Comparison of ENCODE assay signal across 8 mouse cellular contexts in the genomic region with DNA sequence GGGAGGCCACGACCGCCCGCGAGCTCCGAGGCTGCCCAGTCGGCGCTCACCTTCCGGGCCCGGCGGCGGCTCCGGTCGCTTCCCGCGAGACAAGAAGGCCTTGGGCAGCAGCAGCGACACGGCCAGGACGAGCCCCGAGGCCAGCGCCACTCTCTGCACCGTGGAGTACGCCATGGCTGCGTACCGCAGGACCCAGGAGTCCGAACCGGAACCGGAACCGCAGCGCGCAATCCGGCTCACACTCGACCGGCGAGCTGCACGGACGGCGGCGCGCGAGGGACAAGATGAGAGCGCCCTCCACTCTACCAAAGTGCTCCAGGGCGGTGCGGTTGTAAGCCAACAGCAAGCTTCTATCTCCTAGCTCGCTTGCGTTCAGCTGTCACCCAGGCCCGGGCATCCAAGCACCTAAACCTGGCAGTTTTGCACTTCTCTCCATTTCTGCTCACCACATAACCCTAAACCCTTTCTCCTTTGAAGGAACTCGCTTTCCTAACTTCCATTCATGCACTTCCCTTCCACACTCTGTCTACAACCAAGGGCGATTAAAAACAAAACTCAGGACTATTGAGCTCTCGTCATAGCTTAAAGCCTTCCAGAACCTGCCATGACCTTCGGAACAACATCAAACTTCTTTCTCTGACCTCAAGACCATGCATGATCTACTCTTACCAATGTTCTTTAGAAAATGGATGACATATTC. TPM values are rescaled to one million over a fixed set of nuclear protein-coding genes. Genes with fewer than 3 reads are reported as not detected.
DNase-seq lines count a peak whose midpoint lies in the region; ATAC-seq and TF ChIP-seq lines count a peak whose summit lies in the region.

A gene (minus strand): TSS at position 219 of the 700 bp plus-strand sequence.

- 3% methylated on average over 50 of the region's 50 CpGs for WGBS in cerebellum, adult 2 months
- WGBS in forebrain, postnatal 0 days = 4% methylated on average over 50 of the region's 50 CpGs
- 4% methylated on average over 50 of the region's 50 CpGs for WGBS in liver, embryonic 14.5 days (ENCODE audit: insufficient replicate concordance)

- peak within 1 kb of the TSS; percentile 63 for H3K4me3 ChIP-seq in cerebellum, adult 2 months (replicated peaks; ENCODE audit: insufficient read depth, low read depth, low read length)
- H3K4me3 ChIP-seq in forebrain, postnatal 0 days (ENCODE audit: low read depth, low read length) = peak within 1 kb of the TSS; percentile 78
- H3K4me3 ChIP-seq in liver, embryonic 14.5 days (ENCODE audit: insufficient read depth in 1 of 2, low read depth in 2 of 2, low read length in 2 of 2) = peak within 1 kb of the TSS; percentile 32 to 42

- TF ChIP-seq CTCF in cerebellum, adult 2 months (IDR thresholded peaks at IDR 0.05; ENCODE audit: borderline replicate concordance, insufficient read depth, low read depth, low read length) = no peak
- TF ChIP-seq CTCF in forebrain, postnatal 0 days (IDR thresholded peaks at IDR 0.05; ENCODE audit: low read depth) = no peak
- no peak for TF ChIP-seq CTCF in liver, embryonic 14.5 days (IDR thresholded peaks at IDR 0.05; ENCODE audit: low read depth)

- peak; percentile 66 for DNase-seq in ZHBTc4 (ENCODE audit: low read depth, low spot score)
- DNase-seq in cerebellum, adult 2 months = peak; percentile 94
- DNase-seq in forebrain, postnatal 0 days = peak; percentile 88
- DNase-seq in heart, postnatal 36 days = peak; percentile 4 to 11
- DNase-seq in layer of hippocampus, adult 18-20 months (ENCODE audit: low spot score in 2 of 2) = peak; percentile 89 to 94
- no peak for DNase-seq in liver, embryonic 14.5 days (ENCODE audit: low read depth in 3 of 3, low spot score in 3 of 3)
- DNase-seq in ovary, postnatal 36 days (ENCODE audit: low spot score) = peak; percentile 13
- no peak for DNase-seq in c-Kit-positive CD71-positive TER-119-positive erythroid progenitor cells, embryonic 14.5 days (ENCODE audit: low spot score)

- H3K27ac ChIP-seq in cerebellum, adult 2 months (ENCODE audit: insufficient read depth, low read length) = peak within 1 kb of the TSS; percentile 44
- peak within 1 kb of the TSS; percentile 62 for H3K27ac ChIP-seq in forebrain, postnatal 0 days (ENCODE audit: low read depth, low read length)
- H3K27ac ChIP-seq in liver, embryonic 14.5 days = no peak within 1 kb of the TSS

- H3K4me2 ChIP-seq in forebrain, postnatal 0 days (ENCODE audit: low read depth) = peak within 1 kb of the TSS; percentile 60
- H3K4me2 ChIP-seq in liver, embryonic 14.5 days (ENCODE audit: low read depth) = peak within 1 kb of the TSS; percentile 48

- H3K9ac ChIP-seq in forebrain, postnatal 0 days = peak within 1 kb of the TSS; percentile 81
- H3K9ac ChIP-seq in liver, embryonic 14.5 days (replicated peaks) = no peak within 1 kb of the TSS

- H3K9me3 ChIP-seq in forebrain, postnatal 0 days (ENCODE audit: low read length) = no peaks in the 10 kb centered on the region
- H3K9me3 ChIP-seq in liver, embryonic 14.5 days (ENCODE audit: control insufficient read depth, low read length) = no peaks in the 10 kb centered on the region

- intact Hi-C loops in heart, postnatal 36 days (cut with DNase I) = no loop called here

- ATAC-seq in forebrain, postnatal 0 days = peak; percentile 98
- ATAC-seq in liver, embryonic 14.5 days (ENCODE audit: insufficient read depth) = peak; percentile 37; the same call in 1 of the 2 replicates

- H3K27me3 ChIP-seq in cerebellum, adult 2 months (ENCODE audit: control insufficient read depth, insufficient read depth, low read length) = no peaks in the 10 kb centered on the region
- 0 out of 2 replicates have a peak, but pooled peaks cover 6% of the 10 kb centered on the region for H3K27me3 ChIP-seq in forebrain, postnatal 0 days (ENCODE audit: insufficient read depth, low read length)
- H3K27me3 ChIP-seq in liver, embryonic 14.5 days (ENCODE audit: control insufficient read depth, insufficient read depth, low read length) = peaks cover 21% of the 10 kb centered on the region

- TF ChIP-seq EP300 in liver, embryonic 14.5 days (IDR thresholded peaks at IDR 0.05; ENCODE audit: low read depth) = no peak

- peak; percentile 80 for TF ChIP-seq POLR2A in cerebellum, adult 2 months (IDR thresholded peaks at IDR 0.05; ENCODE audit: borderline replicate concordance, insufficient read depth, low read length)

- no peaks in the 10 kb centered on the region; the same call in 1 of the 2 replicates for H3K4me1 ChIP-seq in cerebellum, adult 2 months (ENCODE audit: control insufficient read depth, insufficient read depth, low read length)
- H3K4me1 ChIP-seq in forebrain, postnatal 0 days (ENCODE audit: insufficient read depth) = peaks cover 11% of the 10 kb centered on the region
- no peaks in the 10 kb centered on the region; a peak in 2 of 4 replicates for H3K4me1 ChIP-seq in liver, embryonic 14.5 days (replicated peaks; ENCODE audit: control insufficient read depth in 2 of 2, insufficient read depth in 2 of 2, low read length in 1 of 2)

- H3K36me3 ChIP-seq in forebrain, postnatal 0 days (ENCODE audit: insufficient read depth) = no peaks in the 10 kb centered on the region
- H3K36me3 ChIP-seq in liver, embryonic 14.5 days (replicated peaks; ENCODE audit: control insufficient read depth, insufficient read depth, low read depth) = no peaks in the 10 kb centered on the region

RNA-seq across cellular contexts. Expression of the gene that starts here (rescaled TPM):
- 61.6 and 66.0 TPM in 2 replicates for polyA plus RNA-seq in cerebellum, adult 2 months (2012; rRNA removed)
- total RNA-seq in forebrain, postnatal 0 days (2014; rRNA removed) = 42.2 and 61.0 TPM in 2 replicates
- 26.7 and 32.4 TPM in 2 replicates for polyA plus RNA-seq in forebrain, postnatal 0 days (2015; fragmentation: Nextera tagmentation; extraction: Ambion mirVana)
- total RNA-seq in heart, postnatal 36 days (2021) = under 1 TPM; 0.87 to 0.97 TPM
- 10 to 100 TPM; 67.2 to 72.2 TPM for total RNA-seq in layer of hippocampus, adult 18-20 months (2021)
- 0.18 and 0.31 TPM in 2 replicates for polyA plus RNA-seq in liver, embryonic 14.5 days (2012; rRNA removed)
- polyA plus RNA-seq in liver, embryonic 14.5 days (2014; fragmentation: Nextera tagmentation; extraction: Ambion mirVana) = 0.39 and 0.62 TPM in 2 replicates

Comparison
In these comparisons a context has a peak if more than half of its experiments do, and no peak if none do; other contexts are left out.
1. RNA of the gene that starts here (total RNA-seq): 67.2 to 72.2 TPM in layer of hippocampus, adult 18-20 months and 42.2 to 61.0 TPM in forebrain, postnatal 0 days; 0.87 to 0.97 TPM in heart, postnatal 36 days; every median in the first group is over 10 times any median in the second.
2. RNA of the gene that starts here (polyA plus RNA-seq): 61.6 to 66.0 TPM in cerebellum, adult 2 months and 26.7 to 32.4 TPM in forebrain, postnatal 0 days; 0.18 to 0.62 TPM in liver, embryonic 14.5 days; every median in the first group is over 10 times any median in the second.
3. Peak in DNase-seq in heart, postnatal 36 days; RNA of the gene not detected or under 1 TPM.
4. Peak in ATAC-seq, H3K4me3 ChIP-seq and H3K4me2 ChIP-seq in liver, embryonic 14.5 days; RNA of the gene not detected or under 1 TPM.
5. DNase-seq: peak in ZHBTc4 (single experiment), cerebellum, adult 2 months (2 of 2), forebrain, postnatal 0 days (single experiment), layer of hippocampus, adult 18-20 months (2 of 2) and ovary, postnatal 36 days (single experiment); none in liver, embryonic 14.5 days (0 of 3) and c-Kit-positive CD71-positive TER-119-positive erythroid progenitor cells, embryonic 14.5 days (single experiment).
6. Peak in every context shown above with its lines, with median percentiles within 50 percentile points of each other: H3K4me3 ChIP-seq.